Mouse (Mus musculus) frontal cortex, postnatal 25 days (tissue): ENCODE data around the gene Tmem251.

Experiments
- DNase-seq, 2 experiments: peaks; one replicate each; pipeline ENCODE4 v3.0.0; 2022; ENCODE audit warnings: low spot score in 2 of 2

The Tmem251 gene

DNA sequence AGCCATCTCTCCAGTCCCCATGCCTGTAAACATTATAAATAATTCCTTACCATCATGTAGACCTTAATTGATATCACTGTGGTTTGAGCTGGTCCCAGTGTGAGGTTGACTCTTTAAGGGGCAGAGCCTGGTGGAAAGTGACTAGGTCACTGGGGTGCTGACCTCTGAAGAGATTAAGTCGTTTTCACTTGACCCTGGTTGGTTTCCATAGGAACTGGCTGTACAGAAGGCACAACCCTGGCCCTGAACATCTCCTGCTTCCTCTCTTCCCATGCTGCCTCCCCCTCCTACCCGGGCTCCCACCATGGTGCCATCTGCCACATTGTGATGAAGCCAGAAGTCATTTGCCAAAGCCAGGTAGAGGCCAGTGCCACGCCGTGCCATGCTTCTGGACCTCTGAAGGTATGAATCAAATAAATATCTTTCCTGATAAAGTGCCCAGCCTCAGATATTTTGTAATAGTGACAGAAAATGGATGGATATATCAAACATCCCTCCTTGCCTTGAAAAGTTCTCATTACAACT lies 32.6 kb upstream of the Tmem251 start:
- DNase-seq, result no peak

DNA sequence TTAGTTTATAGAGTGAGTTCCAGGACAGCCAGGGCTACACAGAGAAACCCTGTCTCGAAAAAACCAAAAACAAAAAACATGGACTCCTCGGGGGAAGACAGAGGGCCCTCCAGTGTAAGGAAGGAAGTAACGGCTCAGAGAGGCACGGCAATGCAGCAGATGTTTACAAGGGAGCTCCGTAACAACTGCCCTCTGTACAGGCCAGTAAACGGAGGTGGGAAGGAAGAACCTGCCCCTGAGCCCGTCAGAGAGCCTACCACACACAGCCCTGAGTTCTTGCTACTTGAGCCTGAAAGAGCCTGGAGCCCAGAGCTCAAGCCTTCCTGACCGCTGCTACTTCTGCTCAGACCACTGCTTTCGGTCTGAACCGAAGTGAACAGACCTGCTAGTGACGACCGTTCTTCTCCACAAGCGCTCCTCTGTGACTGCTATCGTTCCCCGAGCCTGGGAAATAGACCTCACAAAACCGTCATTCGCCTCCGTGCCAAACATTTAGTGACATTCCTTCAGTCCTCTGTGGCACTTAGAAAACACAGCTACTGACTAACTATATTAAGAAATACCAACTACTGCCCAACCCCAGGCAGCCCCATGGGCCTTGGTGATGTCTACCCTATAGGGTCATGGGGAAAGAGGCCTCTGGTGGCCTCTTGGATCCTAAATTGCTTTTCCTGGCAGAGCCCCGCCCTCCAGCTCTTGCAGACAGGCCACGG lies 30.3 kb upstream of the Tmem251 start:
- DNase-seq, result no peak

DNA sequence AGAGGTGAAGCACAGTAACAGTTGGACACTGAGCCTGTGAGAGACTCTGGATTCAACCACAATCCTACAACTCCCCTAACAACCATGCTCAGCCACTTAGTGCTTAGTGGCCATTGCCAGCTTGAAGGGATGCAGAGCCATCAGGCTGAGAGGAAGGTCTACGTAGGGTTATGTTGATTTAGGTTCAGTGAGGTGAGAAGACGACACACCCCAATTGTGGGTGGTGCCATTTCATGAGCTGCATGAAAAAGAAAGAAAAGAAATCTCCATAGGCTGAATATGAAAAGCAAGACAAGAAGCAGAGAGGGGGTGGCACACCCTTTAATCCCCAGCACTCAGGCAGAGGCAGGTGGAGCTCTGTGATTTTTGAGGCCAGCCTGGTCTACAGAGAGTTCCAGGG lies 29.4 kb upstream of the Tmem251 start:
- DNase-seq, result no peak

DNA sequence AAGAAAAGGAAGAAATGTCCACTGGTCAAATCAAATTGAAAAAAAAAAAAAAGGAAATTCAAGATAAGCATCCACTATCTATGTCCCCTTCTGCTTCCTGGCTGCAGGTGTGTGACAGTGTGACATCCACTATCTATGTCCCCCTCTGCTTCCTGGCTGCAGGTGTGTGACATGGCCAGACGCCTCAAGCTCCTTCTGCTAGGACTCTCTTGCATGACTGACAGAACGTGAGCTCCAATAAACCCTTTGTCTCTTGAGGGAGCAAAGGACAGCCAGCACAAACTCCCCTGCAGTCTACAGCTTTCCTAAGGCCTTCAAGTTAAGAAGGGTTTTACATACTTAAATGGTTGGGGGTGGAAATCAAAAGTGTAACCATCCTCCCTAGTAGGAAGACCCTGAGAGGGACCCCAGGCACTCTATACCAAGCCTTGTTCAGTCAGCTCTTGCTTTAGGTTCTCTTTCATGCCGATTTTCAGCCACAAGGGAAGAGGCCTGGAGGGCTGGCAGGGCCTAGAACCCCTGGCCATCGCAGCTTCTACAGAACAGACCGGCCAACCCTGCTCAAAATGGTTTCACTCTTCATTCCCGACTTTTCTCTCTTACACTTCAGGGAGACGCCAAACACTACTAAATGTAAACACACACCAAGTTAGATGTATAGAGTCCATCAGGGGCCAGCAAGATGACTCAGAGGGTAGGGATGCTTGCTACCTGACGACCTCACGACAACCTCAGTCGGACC lies 28.7 kb upstream of the Tmem251 start:
- no peak for DNase-seq

DNA sequence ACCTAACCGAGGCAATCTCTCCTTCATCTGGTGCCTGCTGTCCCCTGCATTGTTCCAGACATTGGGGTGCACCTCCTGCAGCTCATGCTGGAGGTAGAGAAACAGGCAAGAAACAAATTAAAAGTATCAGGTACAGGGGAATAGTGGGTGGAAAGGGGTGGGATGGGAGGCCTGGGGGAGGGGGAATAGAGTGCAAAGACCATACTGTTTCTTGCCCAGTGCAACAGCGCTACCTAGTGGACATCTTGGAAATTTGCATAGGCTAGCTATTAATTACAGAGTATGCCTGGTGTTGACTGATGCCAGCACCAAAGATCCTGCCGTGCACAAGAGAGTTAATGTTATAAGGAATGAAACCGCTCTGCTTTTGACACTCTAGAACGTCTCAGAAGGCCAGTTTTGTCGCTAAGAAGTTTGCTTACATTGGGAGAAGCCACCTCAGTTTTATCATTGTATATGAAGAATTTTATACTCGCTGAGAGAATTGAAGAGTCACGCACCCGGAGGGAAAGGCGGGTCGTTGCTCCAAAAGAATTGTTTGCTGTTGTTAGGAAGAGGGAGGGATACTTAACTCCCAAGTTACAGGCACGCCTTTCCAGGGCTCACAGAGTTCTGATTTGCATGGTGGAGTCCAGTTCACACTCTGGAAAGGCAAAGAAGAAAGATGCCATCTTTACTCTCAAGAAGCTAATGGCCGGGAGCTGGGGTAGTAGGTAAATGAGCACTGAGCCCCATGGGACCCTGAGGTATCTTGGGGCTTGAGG lies 23.8 kb upstream of the Tmem251 start:
- no peak for DNase-seq

DNA sequence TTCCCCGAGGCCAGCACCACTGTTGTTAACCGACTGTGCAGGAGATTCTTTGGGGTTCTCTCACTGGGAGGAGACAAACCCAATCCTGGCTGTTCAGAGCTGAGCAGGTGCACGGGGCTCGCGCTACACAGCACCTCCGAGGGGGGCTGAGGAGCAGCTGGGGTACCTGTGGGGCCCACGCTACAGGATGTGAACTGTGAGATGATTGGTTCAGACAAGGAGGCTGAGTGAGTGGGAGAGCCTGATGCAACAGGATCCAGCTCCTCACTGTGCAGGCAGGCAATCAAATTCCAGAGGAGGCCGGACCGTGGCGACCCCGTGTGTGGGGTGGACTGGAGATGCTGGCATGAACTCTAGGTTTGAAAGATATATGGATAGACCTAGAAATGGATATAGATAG lies 21.1 kb upstream of the Tmem251 start:
- no peak for DNase-seq

DNA sequence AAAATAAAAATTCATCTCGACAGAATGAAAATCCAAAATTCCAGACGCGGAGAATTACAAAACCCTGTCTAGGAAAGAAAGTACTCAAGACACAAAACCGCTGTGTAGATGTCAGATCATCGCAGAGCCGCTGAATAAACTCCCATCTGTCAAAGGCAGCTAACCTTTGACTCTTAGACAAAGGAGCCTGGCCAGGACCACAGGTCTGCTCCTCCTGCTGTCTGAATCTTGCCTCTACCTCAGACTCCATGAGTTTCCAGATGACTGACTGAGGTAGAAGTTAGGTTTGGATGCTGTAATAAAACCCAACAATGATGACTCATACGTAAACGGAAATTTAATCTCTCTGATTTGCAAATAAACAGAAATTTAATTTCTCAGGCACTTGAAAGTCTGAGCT lies 20.6 kb upstream of the Tmem251 start:
- DNase-seq, result no peak

DNA sequence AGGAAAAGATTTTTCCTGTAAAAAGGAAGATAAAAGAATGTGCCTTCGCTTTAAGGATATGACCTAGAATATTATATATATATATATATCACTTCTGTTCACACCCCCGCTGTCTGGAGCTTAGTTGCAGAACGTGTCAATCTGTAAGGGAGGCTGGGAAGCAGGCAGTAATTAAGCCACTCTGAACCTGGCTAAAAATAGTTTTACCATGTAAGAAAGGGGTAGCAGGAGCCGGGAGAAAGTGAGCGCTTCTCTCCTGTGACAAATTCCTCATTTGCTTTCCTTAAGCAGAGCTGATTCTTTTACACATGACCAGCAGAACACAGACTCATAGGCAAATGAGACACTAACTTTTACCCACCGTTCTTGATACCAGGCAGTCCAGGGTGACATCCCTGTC lies 19.7 kb upstream of the Tmem251 start:
- DNase-seq, result no peak

DNA sequence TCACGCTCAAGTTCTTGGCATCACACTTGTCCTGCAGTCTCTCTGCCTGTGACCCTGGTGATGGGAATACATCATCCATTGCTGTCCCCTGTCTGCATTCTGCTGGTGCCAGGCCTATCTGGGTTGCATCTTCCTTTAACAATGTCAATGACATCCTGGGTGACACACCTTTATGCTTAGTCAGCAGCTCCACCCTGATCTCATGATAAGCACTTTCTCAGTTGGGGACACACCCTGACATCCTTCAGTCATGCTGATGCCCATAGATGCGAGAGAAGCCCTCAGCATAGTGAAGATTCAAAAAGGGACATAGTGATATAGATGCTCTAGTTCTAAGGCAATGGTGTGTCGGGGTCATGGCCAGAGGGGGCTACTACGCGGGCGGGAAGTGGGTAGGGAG lies 18.4 kb upstream of the Tmem251 start:
- DNase-seq, result no peak

DNA sequence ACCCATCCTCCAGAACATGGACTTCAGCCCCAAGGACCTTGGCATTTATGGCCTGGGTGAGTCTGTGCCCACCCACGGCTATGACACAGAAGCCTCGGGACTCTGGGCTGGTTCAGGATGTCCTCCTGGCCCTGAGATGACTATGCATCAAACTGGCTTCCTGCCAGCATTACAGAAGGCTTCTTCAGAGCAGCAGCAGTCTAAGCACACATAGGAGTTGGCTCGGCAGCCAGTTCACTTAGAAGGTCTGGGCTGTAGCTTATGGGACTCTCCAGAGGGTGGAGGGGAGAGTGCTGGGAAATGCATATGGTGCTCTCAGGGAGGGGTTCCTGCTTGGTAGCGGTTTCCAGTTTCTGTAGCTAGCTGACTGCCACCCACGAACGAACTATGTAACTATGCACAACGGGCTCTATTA lies 17.8 kb upstream of the Tmem251 start:
- no peak for DNase-seq

DNA sequence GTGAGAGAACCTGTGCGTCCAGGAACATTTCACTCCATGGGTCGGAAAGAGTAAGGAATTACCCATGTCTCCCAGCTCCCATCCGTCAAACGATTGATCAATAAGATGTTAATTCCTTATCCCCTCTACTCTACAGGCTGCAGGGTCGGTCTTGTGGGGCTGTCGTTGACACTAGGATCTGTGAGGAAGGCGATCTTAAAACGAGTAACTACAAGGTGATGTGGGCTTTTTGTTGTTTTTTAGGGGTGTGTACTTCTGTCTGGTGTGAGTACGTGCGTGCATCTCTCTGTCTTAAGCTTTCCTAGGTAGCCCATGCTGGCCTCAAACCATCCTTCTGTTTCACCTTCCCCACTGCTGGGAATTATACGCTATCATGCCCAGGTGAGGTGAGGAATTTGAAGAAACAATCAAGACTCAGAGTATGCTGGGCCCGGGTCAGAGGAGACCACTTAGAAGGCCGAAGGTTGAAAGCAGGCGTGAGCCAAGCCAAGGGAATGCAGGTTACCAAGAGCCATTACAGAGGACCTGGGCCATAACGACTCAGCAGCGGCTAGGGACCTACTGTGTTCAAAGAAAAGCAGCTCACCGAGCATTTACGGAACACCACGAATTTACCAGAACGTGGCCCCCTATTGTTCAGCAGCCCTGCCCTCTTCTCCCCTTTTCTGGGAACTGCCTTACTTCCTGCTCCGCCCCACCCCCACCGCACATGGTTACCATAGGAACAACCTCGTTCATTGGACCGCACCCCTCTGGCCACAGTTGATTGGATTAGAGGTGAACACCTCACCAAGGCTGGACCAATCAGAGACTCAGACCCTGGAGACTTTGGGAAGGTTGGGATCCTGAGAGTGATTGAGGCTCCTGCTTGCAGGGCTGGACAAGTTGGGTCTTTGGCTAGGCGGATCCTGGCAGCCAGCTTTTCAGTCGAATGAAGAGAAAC lies 13.4 kb upstream of the Tmem251 start:
- peak; percentile 51 to 52 for DNase-seq

DNA sequence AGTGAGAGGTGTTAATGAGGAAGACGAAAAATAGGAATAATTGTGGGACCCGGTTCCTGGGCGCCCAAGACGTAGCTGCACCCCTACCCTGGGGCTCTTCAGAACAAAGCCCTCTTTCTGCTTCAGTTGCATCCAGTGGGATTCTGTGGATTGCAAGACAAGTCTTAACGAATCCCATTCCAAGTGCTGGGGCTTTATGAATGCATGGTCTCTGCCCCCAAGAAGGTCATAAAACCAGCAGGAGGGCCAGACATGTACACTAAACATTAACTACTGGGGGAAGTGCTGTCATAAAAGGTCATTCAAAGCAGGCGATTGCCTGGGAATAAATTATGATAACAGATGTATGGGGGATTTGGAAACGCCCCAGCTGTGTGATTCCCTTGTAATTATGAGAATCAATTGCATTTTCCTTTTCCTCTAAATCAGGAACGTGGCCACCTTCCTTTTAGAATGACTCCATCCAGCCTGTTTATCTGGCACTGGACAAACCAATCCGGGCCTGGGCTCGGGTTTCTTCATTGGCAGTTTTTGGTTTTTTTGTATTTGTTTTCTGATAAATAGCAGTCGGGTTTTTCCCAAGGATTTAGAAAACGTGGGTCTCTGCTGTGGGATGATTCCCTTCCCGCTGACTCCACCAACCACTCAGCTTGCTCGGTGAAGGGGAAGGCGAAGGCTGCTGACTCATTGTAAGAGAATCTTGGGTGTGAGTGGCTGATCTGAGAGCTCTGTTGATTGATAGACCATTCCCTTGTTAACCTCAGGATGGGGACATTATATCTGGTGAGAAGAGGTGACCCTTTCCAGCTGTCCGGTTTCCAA lies 12.6 kb upstream of the Tmem251 start:
- no peak for DNase-seq

DNA sequence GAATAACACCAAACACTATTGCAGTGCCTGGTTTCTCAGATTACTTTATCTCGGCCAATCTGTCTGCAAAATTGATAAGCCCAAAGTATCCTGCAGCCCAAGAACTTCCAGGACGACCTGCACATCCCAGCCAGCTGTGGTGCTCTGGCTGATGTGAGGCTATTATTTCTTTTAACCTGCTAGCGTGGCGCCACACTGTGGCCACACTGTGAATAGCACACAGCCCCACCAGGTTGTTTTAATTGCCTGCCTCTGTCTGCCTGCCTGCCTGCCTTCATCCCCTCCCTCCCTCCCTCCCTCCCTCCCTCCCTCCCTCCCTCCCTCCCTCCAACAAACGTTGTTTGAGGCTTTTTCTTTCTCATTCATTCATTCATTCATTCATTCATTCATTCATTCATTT lies 10.2 kb upstream of the Tmem251 start:
- peak in 1 of 2 experiments; percentile 55 for DNase-seq

DNA sequence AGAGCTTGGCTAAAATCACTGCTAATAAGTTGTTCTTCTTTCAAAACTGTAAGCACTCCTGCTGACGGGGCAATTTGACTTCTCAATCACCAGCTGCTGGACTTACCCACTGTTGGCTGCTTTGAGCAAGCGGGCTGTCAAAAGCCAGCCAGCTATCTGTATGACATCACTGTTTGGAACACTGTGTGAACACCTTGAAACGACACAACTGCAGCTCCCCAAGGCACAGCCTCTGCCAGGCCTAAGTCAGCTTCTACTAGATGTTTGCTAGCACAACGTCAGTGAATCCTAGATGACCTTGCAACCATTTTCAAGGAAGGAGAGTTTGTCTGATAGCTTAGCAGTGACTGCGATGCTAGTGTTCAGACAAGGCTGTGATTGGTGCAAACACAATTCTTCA lies 4.5 kb upstream of the Tmem251 start:
- DNase-seq, result no peak

DNA sequence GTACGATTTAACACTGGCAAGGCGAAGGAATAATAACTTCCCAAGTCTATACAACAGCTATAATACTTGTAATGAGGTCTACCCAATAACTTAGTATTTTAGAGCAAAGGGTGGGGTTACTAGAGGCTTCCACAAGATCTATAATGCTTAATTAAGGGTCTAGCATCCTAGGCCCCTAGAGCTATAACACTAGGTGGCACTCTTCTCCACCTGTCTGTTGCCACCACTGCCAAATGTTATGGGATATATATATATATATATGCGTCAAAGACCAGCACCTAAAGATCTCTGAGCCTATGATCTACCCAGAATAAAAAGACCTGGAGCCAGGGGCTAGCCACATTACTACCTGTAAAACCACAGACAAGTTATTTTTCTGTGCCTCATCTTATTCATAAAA lies 3.3 kb upstream of the Tmem251 start:
- DNase-seq, result no peak

DNA sequence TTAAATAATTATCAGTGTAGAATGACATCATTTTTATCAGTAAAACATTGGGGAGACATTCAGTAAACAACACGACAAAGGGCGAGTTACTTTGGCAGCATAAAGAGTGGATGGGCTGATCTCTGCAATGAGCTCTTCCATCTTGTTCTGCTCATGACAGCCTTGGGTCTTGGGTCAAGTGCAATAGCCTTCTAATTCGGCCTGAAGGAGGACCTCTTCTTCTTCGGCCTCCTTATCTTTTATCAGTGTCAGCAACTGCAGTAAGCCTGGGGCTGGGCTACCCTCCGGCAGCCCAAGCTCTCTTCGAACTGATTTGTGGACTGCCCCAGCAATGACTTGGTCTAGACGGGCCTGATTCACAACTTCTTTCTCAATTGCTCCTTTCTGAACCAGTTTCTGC lies 1.5 kb upstream of the Tmem251 start:
- DNase-seq, result no peak

DNA sequence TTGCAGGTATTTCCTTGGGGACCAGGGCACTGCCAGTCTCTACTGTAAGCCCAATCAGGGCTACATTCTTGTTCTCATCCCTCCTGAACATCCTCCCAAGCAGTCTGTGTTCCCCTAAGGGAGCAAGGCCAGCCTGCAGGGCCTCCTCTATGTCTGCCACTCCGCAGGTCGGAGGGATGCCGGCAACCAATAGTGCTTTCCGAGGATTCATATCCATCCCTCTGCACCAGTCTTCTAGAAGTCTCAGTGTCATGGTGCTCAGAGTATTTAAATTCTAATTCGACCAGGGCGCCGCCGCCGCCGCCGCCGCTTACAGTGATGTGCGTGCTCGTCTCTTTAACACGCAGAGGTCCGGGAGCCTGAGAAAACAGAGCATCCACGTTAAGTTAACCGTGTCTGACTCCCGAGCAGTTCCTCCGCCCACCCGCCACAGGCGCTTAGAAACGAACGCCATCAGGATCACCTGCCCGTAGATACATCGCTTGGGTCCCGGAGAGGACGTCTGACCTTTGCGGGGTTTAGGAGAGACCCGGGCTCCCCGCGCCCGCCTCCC lies 450 bp upstream of the Tmem251 start:
- no peak for DNase-seq

DNA sequence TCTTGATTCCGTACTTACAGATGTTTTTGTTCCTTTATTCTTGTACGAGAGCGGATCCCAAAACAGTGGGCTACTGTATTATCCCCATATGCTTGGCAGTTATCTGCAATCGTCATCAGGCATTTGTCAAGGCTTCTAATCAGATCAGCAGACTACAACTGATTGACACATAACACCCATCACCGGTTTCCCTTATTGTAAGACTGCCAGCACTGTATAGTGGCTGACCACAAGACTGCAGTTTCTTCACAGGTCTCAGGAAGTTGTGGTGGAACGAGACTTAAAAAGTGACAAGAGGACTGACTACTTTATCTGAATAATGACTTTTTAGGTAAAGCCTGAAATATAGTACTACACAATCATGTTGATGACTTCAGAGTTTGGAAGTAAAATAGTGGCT lies 1.3 kb downstream of the Tmem251 start:
- no peak for DNase-seq

DNA sequence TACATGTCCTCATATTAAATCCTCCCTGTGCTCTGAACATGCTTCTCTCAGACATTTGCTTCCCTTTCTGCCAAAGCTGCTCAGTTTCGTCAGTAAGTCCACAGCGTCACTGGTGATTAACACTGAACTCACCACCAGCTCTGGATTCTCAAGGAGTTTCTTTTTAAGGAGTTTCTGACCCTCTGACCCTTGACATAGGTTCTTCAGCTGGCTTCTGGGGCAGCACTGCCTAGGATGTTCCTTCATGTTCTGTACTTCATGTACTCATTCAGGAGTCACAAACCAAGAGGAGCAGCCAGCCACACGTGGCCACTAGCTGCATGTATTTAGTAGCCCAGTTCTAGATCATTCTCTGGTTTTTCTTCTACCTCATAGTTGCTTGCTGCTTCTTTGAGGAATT lies 4.7 kb downstream of the Tmem251 start:
- DNase-seq, result no peak

DNA sequence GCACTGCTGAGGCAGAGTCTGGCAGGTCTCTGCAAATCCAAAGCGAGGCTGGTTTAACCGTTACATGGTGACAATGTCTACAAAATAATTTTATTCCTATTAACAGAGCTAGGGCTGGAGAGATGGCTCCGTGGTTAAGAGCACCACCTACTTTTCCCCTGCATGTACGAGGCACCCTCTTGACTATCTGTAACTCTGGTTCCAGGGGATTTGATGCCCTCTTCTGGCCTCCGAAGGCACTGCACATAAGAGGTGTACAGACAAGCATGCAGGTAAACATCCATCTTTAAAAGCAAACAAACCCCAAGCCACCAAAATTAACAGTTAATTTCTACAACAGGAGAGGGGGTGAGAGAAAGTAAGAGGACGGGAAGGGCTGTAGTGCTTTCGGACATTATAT lies 12.7 kb downstream of the Tmem251 start:
- DNase-seq, result no peak
